Mouse (Mus musculus): ENCODE measurements around the gene Bak1. TPM values are rescaled to one million over a fixed set of nuclear protein-coding genes. Genes with fewer than 3 reads are reported as not detected.

Gene Bak1
- polyA plus RNA-seq, 1 experiment from 2014 or later, result 6.3 TPM

DNA sequence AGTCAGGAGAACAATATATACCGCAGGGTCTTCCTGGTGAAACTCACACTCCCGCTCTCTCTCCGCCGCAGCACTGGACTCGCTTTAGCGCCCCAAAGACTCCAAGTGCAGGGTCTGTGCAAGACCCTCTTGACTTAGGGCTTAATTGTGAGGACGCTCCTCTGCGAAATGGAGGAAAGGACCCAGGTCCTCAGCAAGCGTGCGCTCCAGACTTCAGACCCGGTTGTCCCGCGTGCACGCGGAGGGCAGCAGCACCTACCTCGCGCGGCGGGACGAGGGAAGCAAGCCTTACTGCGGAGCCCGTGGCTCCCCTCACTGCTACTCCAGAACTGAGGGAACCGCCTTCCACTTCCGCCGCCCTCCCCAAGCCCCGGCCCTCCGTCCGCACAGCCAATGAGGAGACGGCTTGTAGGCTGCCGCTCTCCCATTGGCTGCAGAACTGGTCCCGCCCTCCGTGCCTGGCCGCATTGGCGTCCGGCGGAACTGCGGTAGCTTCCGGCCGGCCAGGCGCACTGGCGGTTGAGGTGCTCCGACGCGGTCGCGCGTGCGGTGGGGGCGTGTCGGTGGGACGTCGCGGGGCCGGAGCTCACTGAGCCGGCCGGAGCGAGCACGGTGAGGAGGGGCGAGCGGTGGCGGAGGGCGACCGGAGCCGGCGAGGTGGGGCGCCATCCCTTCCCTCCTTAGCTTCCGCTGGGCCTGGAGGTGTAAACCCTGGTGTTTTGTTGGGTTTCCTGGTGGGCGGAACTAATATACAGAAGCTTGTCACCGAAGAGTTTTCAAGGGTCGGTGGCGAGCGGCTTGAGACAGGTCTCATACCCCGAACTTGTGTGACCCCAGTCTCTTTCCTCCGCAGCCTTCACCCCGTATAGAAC is 55.9 kb downstream of the Bak1 start, which contains the start of gene Zbtb9:
Zbtb9 (plus strand) TSS at position 465 of the 872 bp plus-strand sequence.
- ATAC-seq (replicated peaks; ENCODE audit: low FRiP score, low read depth) (peak; percentile 99), DNase-seq (ENCODE audit: low spot score) (peak; percentile 99)
- Histone ChIP-seq H3K4me2 (ENCODE audit: low read length) (peak within 1 kb of the TSS; percentile 88), H3K27me3 (ENCODE audit: insufficient read depth, low read length) (no peaks in the 10 kb centered on the region), H3K36me3 (ENCODE audit: insufficient read depth, low read length) (peaks cover 10% of the 10 kb centered on the region; the same call in 1 of the 2 replicates), H3K4me3 (replicated peaks; ENCODE audit: low read depth, low read length) (peak within 1 kb of the TSS; percentile 80), H3K27ac (peak within 1 kb of the TSS; percentile 86), H3K9me3 (replicated peaks; ENCODE audit: low read length) (no peaks in the 10 kb centered on the region), H3K4me1 (replicated peaks; ENCODE audit: insufficient read depth, low read length) (peaks cover 17% of the 10 kb centered on the region), H3K9ac (ENCODE audit: low read depth, low read length) (peak within 1 kb of the TSS; percentile 79)
- TF ChIP-seq CTCF (IDR thresholded peaks at IDR 0.05; ENCODE audit: low read depth), result no peak
- under 1% methylated on average over 73 of the region's 75 CpGs for WGBS

DNA sequence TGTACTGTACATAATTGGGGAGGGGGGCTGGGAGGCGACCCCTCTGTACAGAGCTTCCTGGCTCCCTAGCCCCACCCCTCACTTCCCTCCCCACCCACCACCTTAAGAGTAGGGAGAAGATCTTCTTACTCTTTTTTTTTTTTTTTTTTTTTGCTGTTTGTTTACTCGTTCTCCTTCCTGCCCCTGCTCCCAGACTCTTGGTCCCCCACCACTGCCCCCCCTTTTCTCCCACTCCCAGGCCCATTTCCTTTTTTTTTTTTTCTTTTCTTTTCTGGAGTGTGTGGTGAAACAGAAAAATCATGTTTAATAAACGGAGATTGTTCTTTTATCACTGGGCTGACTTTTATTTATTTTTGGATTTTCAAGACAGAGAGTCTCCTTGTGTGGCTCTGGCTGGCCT is 56.7 kb downstream of the Bak1 start:
- no peak for DNase-seq (ENCODE audit: low spot score)
- no peak for ATAC-seq (replicated peaks; ENCODE audit: low FRiP score, low read depth)
- Histone ChIP-seq H3K4me2 (ENCODE audit: low read length) (peak overlapping the region; percentile 88), H3K27ac (peak overlapping the region; percentile 86), H3K36me3 (ENCODE audit: insufficient read depth, low read length) (peaks cover 7% of the 10 kb centered on the region; the same call in 1 of the 2 replicates), H3K9me3 (replicated peaks; ENCODE audit: low read length) (no peaks in the 10 kb centered on the region), H3K9ac (ENCODE audit: low read depth, low read length) (peak overlapping the region; percentile 79), H3K4me3 (replicated peaks; ENCODE audit: low read depth, low read length) (peak overlapping the region; percentile 80), H3K4me1 (replicated peaks; ENCODE audit: insufficient read depth, low read length) (peaks cover 17% of the 10 kb centered on the region), H3K27me3 (ENCODE audit: insufficient read depth, low read length) (no peaks in the 10 kb centered on the region)
- TF ChIP-seq CTCF (IDR thresholded peaks at IDR 0.05; ENCODE audit: low read depth), result no peak
- WGBS, result 2% methylated on average over 3 of the region's 3 CpGs

DNA sequence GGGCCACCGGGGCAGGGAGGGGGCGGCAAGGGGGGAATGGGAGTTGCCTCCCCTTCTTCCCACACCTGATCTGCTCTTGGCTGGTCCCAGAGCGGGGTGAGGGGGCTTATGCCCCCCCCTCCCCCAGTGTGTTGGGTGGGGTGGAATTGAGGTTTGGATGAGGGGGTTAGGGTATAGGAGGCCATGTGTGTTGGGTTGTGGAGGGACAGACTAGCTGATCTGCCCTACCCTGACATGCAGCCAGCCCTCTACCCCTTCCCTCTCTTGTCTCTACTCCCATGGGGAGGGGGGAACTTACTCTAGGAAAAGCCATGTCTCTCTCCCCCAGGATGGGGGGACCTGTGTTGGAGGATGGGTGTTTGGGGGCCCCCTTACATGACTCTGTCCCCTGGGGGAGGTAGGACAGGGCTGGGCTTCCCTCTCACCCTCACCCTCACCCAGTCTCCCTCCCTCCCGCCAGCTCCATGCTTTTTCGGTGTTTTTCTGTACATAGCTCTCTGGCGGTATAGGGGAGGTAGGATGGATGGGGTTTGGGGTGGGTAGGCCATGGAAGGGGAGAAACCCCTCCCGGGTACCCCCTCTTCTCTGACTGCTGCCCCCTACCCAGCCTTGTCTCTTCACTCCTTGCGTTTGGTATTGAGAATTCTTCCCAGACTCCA is 57.4 kb downstream of the Bak1 start:
- DNase-seq (ENCODE audit: low spot score) (no peak), ATAC-seq (replicated peaks; ENCODE audit: low FRiP score, low read depth) (no peak)
- no peak for TF ChIP-seq CTCF (IDR thresholded peaks at IDR 0.05; ENCODE audit: low read depth)
- no peak overlapping the region for H3K4me3 ChIP-seq (replicated peaks; ENCODE audit: low read depth, low read length)
- no peak overlapping the region for H3K27ac ChIP-seq
- H3K9me3 ChIP-seq (replicated peaks; ENCODE audit: low read length), result no peaks in the 10 kb centered on the region
- peak overlapping the region; percentile 88; the same call in 1 of the 2 replicates for H3K4me2 ChIP-seq (ENCODE audit: low read length)
- H3K36me3 ChIP-seq (ENCODE audit: insufficient read depth, low read length), result peaks cover 3% of the 10 kb centered on the region; the same call in 1 of the 2 replicates
- H3K27me3 ChIP-seq (ENCODE audit: insufficient read depth, low read length), result no peaks in the 10 kb centered on the region
- peak overlapping the region; percentile 15; the same call in 1 of the 2 replicates for H3K9ac ChIP-seq (ENCODE audit: low read depth, low read length)
- H3K4me1 ChIP-seq (replicated peaks; ENCODE audit: insufficient read depth, low read length), result peaks cover 17% of the 10 kb centered on the region
- 58% methylated on average over 7 of the region's 8 CpGs for WGBS

DNA sequence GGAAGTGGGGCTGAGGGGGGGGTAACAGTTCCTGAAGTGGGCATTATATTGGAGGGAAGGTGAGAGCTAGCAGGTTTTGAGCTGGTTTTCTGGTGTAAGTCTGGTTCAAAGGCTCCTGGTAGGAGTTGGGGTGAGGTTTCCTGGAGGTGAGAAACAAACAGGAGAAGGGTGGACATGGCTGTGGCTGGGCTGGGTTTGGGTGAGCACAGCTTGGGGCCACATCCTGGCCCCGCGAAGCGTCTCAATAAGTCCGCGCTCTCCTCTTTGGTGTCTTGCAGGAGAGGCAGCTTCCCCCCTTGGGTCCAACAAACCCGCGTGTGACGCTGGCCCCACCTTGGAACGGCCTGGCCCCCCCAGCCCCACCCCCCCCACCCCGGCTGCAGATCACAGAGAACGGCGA is 58.6 kb downstream of the Bak1 start:
- 86% methylated on average over 12 of the region's 12 CpGs for WGBS
- no peaks in the 10 kb centered on the region for H3K9me3 ChIP-seq (replicated peaks; ENCODE audit: low read length)
- TF ChIP-seq CTCF (IDR thresholded peaks at IDR 0.05; ENCODE audit: low read depth), result no peak
- H3K27me3 ChIP-seq (ENCODE audit: insufficient read depth, low read length), result no peaks in the 10 kb centered on the region
- DNase-seq (ENCODE audit: low spot score) (no peak), ATAC-seq (replicated peaks; ENCODE audit: low FRiP score, low read depth) (no peak)
- H3K4me1 ChIP-seq (replicated peaks; ENCODE audit: insufficient read depth, low read length), result peaks cover 17% of the 10 kb centered on the region
- no peak overlapping the region for H3K4me3 ChIP-seq (replicated peaks; ENCODE audit: low read depth, low read length)
- H3K9ac ChIP-seq (ENCODE audit: low read depth, low read length), result no peak overlapping the region
- no peak overlapping the region for H3K27ac ChIP-seq
- no peak overlapping the region for H3K4me2 ChIP-seq (ENCODE audit: low read length)
- 0 out of 2 replicates have a peak, but pooled peaks cover 4% of the 10 kb centered on the region for H3K36me3 ChIP-seq (ENCODE audit: insufficient read depth, low read length)

Other genes starting within 250 kb of the Bak1 start
- gene Bnip1, start 247.9 kb downstream of the Bak1 start, polyA plus RNA-seq (2015; fragmentation: Nextera tagmentation; extraction: Ambion mirVana), result 43.7 and 45.2 TPM in 2 replicates
- gene Nkx2-5, start 184.0 kb downstream of the Bak1 start, polyA plus RNA-seq (2015; fragmentation: Nextera tagmentation; extraction: Ambion mirVana), result not detected in 2 replicates
- 1.3 and 1.8 TPM in 2 replicates for gene Kifc5b, start 111.9 kb downstream of the Bak1 start, polyA plus RNA-seq (2015; fragmentation: Nextera tagmentation; extraction: Ambion mirVana)
- 8.8 and 9.8 TPM in 2 replicates for gene Phf1, start 96.0 kb downstream of the Bak1 start, polyA plus RNA-seq (2015; fragmentation: Nextera tagmentation; extraction: Ambion mirVana)
- gene Cuta, start 89.4 kb downstream of the Bak1 start, polyA plus RNA-seq (2015; fragmentation: Nextera tagmentation; extraction: Ambion mirVana), result 226 and 227 TPM in 2 replicates
- gene Syngap1, start 87.8 kb downstream of the Bak1 start, polyA plus RNA-seq (2015; fragmentation: Nextera tagmentation; extraction: Ambion mirVana), result 0.78 and 0.99 TPM in 2 replicates
- gene Zbtb9, start 55.8 kb downstream of the Bak1 start, polyA plus RNA-seq (2015; fragmentation: Nextera tagmentation; extraction: Ambion mirVana), result 11.1 and 12.1 TPM in 2 replicates
- 4.1 and 4.2 TPM in 2 replicates for gene Itpr3, start 28.3 kb upstream of the Bak1 start, polyA plus RNA-seq (2015; fragmentation: Nextera tagmentation; extraction: Ambion mirVana)
- gene Uqcc2, start 104.9 kb upstream of the Bak1 start, polyA plus RNA-seq (2015; fragmentation: Nextera tagmentation; extraction: Ambion mirVana), result 286 and 315 TPM in 2 replicates
- 0.18 and 0.43 TPM in 2 replicates for gene Ip6k3, start 138.8 kb upstream of the Bak1 start, polyA plus RNA-seq (2015; fragmentation: Nextera tagmentation; extraction: Ambion mirVana)
- gene Lemd2, start 175.5 kb upstream of the Bak1 start, polyA plus RNA-seq (2015; fragmentation: Nextera tagmentation; extraction: Ambion mirVana), result 14.0 and 18.0 TPM in 2 replicates

Data from kidney, postnatal 0 days (tissue).